Mouse (Mus musculus): ENCODE results near the gene Grip1. TPM values are rescaled to one million over a fixed set of nuclear protein-coding genes. Genes with fewer than 3 reads are reported as not detected.

The Grip1 gene
- polyA plus RNA-seq, 1 experiment from 2014 or later = 17.8 TPM

DNA sequence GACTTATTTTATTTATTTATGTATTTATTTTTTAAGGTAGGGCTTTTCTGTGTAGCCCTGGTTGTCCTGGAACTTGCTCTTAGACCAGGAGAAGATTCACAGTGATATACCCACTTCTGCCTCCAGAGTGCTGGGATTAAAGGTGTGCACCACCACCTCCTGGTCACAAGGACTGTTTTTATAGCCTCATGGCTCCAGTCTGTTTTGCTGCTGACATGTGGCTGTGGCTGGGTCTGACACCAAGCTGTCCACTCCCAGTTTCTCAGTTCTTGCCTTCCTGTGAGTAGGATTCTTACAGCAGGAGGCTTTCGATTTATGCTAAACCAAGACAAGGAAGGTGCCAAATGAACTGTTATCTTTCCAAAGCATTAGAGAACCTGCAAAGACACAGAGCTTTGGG, 16.5 kb downstream of the Grip1 start:
- no peak overlapping the region for H3K4me3 ChIP-seq (replicated peaks; ENCODE audit: low read depth, low read length)
- H3K36me3 ChIP-seq (ENCODE audit: control insufficient read depth, insufficient read depth, low read length) = no peaks in the 10 kb centered on the region
- H3K9ac ChIP-seq (replicated peaks; ENCODE audit: low read length) = no peak overlapping the region
- H3K9me3 ChIP-seq (ENCODE audit: control insufficient read depth, low read length) = no peaks in the 10 kb centered on the region
- ATAC-seq (ENCODE audit: low FRiP score, low TSS enrichment) (no peak), DNase-seq (no peak)
- H3K4me2 ChIP-seq (ENCODE audit: low read length) = no peak overlapping the region
- H3K4me1 ChIP-seq (ENCODE audit: control insufficient read depth, insufficient read depth, low read length) = no peaks in the 10 kb centered on the region
- WGBS = 98% methylated on average over 1 of the region's 1 CpGs
- no peak overlapping the region for H3K27ac ChIP-seq (replicated peaks; ENCODE audit: low read depth, low read length)
- no peaks in the 10 kb centered on the region for H3K27me3 ChIP-seq (ENCODE audit: control insufficient read depth, insufficient read depth, low read length)

GRCm38 (mm10) chr10:119475166-119475565, 21.5 kb downstream of the Grip1 start:
- no peak overlapping the region for H3K27ac ChIP-seq (replicated peaks; ENCODE audit: low read depth, low read length)
- no peaks in the 10 kb centered on the region for H3K4me1 ChIP-seq (ENCODE audit: control insufficient read depth, insufficient read depth, low read length)
- H3K4me3 ChIP-seq (replicated peaks; ENCODE audit: low read depth, low read length) = no peak overlapping the region
- H3K4me2 ChIP-seq (ENCODE audit: low read length) = no peak overlapping the region
- ATAC-seq (ENCODE audit: low FRiP score, low TSS enrichment) = no peak
- no peaks in the 10 kb centered on the region for H3K9me3 ChIP-seq (ENCODE audit: control insufficient read depth, low read length)
- H3K9ac ChIP-seq (replicated peaks; ENCODE audit: low read length) = no peak overlapping the region
- DNase-seq = no peak
- 91% methylated on average over 9 of the region's 9 CpGs for WGBS
- H3K27me3 ChIP-seq (ENCODE audit: control insufficient read depth, insufficient read depth, low read length) = no peaks in the 10 kb centered on the region
- no peaks in the 10 kb centered on the region for H3K36me3 ChIP-seq (ENCODE audit: control insufficient read depth, insufficient read depth, low read length)

- DNase-seq (no peak), ATAC-seq (ENCODE audit: low FRiP score, low TSS enrichment) (no peak)
- Histone ChIP-seq H3K9me3 (ENCODE audit: control insufficient read depth, low read length) (no peaks in the 10 kb centered on the region), H3K4me2 (ENCODE audit: low read length) (no peak overlapping the region), H3K9ac (replicated peaks; ENCODE audit: low read length) (no peak overlapping the region), H3K4me3 (replicated peaks; ENCODE audit: low read depth, low read length) (no peak overlapping the region), H3K27me3 (ENCODE audit: control insufficient read depth, insufficient read depth, low read length) (no peaks in the 10 kb centered on the region), H3K36me3 (ENCODE audit: control insufficient read depth, insufficient read depth, low read length) (no peaks in the 10 kb centered on the region), H3K4me1 (ENCODE audit: control insufficient read depth, insufficient read depth, low read length) (peaks cover 1% of the 10 kb centered on the region), H3K27ac (replicated peaks; ENCODE audit: low read depth, low read length) (no peak overlapping the region)
- 87% methylated on average over 8 of the region's 8 CpGs for WGBS
These were observed 24.0 kb downstream of the Grip1 start for GRCm38 (mm10) chr10:119477661-119478060.

DNA sequence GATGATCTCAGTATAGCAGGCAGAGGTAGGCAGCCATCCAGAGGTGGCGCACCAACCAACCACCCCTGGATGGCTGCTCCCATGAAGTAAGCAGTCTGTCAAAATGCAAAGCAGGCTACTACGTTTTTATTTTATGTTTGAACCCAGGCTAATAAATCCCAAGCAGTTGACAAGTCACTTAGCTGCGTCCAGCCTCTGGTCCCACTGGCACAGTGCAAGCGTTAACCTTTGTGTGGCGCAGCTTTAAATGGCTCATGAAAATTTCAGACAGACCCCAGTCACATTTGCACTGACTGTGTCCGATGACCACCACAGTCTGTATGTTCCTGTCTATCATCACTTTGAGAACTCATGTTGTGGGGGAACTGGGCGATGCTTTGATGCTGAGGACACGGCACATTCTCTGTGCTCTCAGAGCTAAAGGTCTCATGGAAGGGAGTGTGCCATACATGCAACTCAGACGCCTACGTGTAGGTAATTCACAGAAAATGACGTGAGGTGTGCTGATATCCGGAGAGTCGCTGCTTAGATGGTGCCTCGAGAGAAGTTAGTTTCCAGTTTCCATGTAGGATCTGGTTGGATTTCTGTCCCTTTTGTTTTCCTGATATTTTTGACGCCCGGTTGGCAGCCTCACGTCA, 29.6 kb downstream of the Grip1 start:
- 36% methylated on average over 17 of the region's 17 CpGs for WGBS
- Histone ChIP-seq H3K4me2 (ENCODE audit: low read length) (0 out of 2 replicates have a peak overlapping the region, but pooled peaks have one; percentile 4), H3K27me3 (ENCODE audit: control insufficient read depth, insufficient read depth, low read length) (no peaks in the 10 kb centered on the region), H3K36me3 (ENCODE audit: control insufficient read depth, insufficient read depth, low read length) (no peaks in the 10 kb centered on the region), H3K9ac (replicated peaks; ENCODE audit: low read length) (no peak overlapping the region), H3K4me1 (ENCODE audit: control insufficient read depth, insufficient read depth, low read length) (peaks cover 13% of the 10 kb centered on the region), H3K9me3 (ENCODE audit: control insufficient read depth, low read length) (no peaks in the 10 kb centered on the region), H3K4me3 (replicated peaks; ENCODE audit: low read depth, low read length) (no peak overlapping the region), H3K27ac (replicated peaks; ENCODE audit: low read depth, low read length) (no peak overlapping the region)
- ATAC-seq (ENCODE audit: low FRiP score, low TSS enrichment) (no peak), DNase-seq (no peak)

- WGBS = 5% methylated on average over 6 of the region's 6 CpGs
- H3K9me3 ChIP-seq (ENCODE audit: control insufficient read depth, low read length) = no peaks in the 10 kb centered on the region
- no peaks in the 10 kb centered on the region for H3K36me3 ChIP-seq (ENCODE audit: control insufficient read depth, insufficient read depth, low read length)
- no peak overlapping the region for H3K27ac ChIP-seq (replicated peaks; ENCODE audit: low read depth, low read length)
- no peaks in the 10 kb centered on the region for H3K27me3 ChIP-seq (ENCODE audit: control insufficient read depth, insufficient read depth, low read length)
- no peak overlapping the region for H3K4me3 ChIP-seq (replicated peaks; ENCODE audit: low read depth, low read length)
- DNase-seq (peak; percentile 39), ATAC-seq (ENCODE audit: low FRiP score, low TSS enrichment) (no peak)
- peaks cover 13% of the 10 kb centered on the region for H3K4me1 ChIP-seq (ENCODE audit: control insufficient read depth, insufficient read depth, low read length)
- H3K9ac ChIP-seq (replicated peaks; ENCODE audit: low read length) = no peak overlapping the region
- H3K4me2 ChIP-seq (ENCODE audit: low read length) = no peak overlapping the region
These were observed 30.1 kb downstream of the Grip1 start for GRCm38 (mm10) chr10:119483766-119484165.

GRCm38 (mm10) chr10:119486936-119487335, 33.3 kb downstream of the Grip1 start:
- H3K4me1 ChIP-seq (ENCODE audit: control insufficient read depth, insufficient read depth, low read length) = peaks cover 13% of the 10 kb centered on the region
- ATAC-seq (ENCODE audit: low FRiP score, low TSS enrichment) (no peak), DNase-seq (no peak)
- no peaks in the 10 kb centered on the region for H3K36me3 ChIP-seq (ENCODE audit: control insufficient read depth, insufficient read depth, low read length)
- H3K27ac ChIP-seq (replicated peaks; ENCODE audit: low read depth, low read length) = no peak overlapping the region
- H3K4me3 ChIP-seq (replicated peaks; ENCODE audit: low read depth, low read length) = no peak overlapping the region
- no peaks in the 10 kb centered on the region for H3K9me3 ChIP-seq (ENCODE audit: control insufficient read depth, low read length)
- H3K9ac ChIP-seq (replicated peaks; ENCODE audit: low read length) = no peak overlapping the region
- H3K27me3 ChIP-seq (ENCODE audit: control insufficient read depth, insufficient read depth, low read length) = no peaks in the 10 kb centered on the region
- H3K4me2 ChIP-seq (ENCODE audit: low read length) = no peak overlapping the region
- WGBS = 94% methylated on average over 7 of the region's 7 CpGs

GRCm38 (mm10) chr10:119490831-119491230, 37.2 kb downstream of the Grip1 start:
- ATAC-seq (ENCODE audit: low FRiP score, low TSS enrichment) = no peak
- Histone ChIP-seq H3K4me1 (ENCODE audit: control insufficient read depth, insufficient read depth, low read length) (no peaks in the 10 kb centered on the region), H3K9ac (replicated peaks; ENCODE audit: low read length) (no peak overlapping the region), H3K27me3 (ENCODE audit: control insufficient read depth, insufficient read depth, low read length) (no peaks in the 10 kb centered on the region), H3K36me3 (ENCODE audit: control insufficient read depth, insufficient read depth, low read length) (no peaks in the 10 kb centered on the region), H3K4me3 (replicated peaks; ENCODE audit: low read depth, low read length) (no peak overlapping the region), H3K4me2 (ENCODE audit: low read length) (no peak overlapping the region), H3K27ac (replicated peaks; ENCODE audit: low read depth, low read length) (no peak overlapping the region), H3K9me3 (ENCODE audit: control insufficient read depth, low read length) (no peaks in the 10 kb centered on the region)
- DNase-seq = no peak
- WGBS = 96% methylated on average over 18 of the region's 18 CpGs

DNA sequence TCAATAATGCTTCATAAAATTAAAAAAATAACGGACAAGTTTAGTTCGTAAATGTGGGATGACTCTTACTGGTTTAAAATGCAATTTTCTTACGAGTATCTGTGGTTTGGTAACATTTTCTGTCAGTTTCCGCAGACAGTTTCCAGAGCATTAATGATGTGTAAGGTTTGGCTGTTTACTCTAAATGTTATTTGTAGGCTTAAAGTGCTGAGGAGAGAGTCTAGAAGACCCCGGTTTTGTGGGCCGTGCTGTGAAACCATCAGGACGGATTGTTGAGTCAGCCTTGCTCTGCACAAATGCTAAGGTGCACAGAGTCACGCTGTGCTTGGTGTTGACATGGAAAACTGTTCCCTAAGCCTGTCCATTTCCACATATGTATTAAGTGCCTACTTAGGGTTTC, 41.7 kb downstream of the Grip1 start:
- DNase-seq (no peak), ATAC-seq (ENCODE audit: low FRiP score, low TSS enrichment) (no peak)
- H3K27me3 ChIP-seq (ENCODE audit: control insufficient read depth, insufficient read depth, low read length) = no peaks in the 10 kb centered on the region
- no peak overlapping the region for H3K4me2 ChIP-seq (ENCODE audit: low read length)
- 92% methylated on average over 8 of the region's 8 CpGs for WGBS
- H3K9ac ChIP-seq (replicated peaks; ENCODE audit: low read length) = no peak overlapping the region
- H3K27ac ChIP-seq (replicated peaks; ENCODE audit: low read depth, low read length) = no peak overlapping the region
- H3K36me3 ChIP-seq (ENCODE audit: control insufficient read depth, insufficient read depth, low read length) = no peaks in the 10 kb centered on the region
- H3K9me3 ChIP-seq (ENCODE audit: control insufficient read depth, low read length) = 0 out of 2 replicates have a peak, but pooled peaks cover 2% of the 10 kb centered on the region
- H3K4me3 ChIP-seq (replicated peaks; ENCODE audit: low read depth, low read length) = no peak overlapping the region
- H3K4me1 ChIP-seq (ENCODE audit: control insufficient read depth, insufficient read depth, low read length) = no peaks in the 10 kb centered on the region

GRCm38 (mm10) chr10:119496221-119496620, 42.6 kb downstream of the Grip1 start:
- Histone ChIP-seq H3K27ac (replicated peaks; ENCODE audit: low read depth, low read length) (no peak overlapping the region), H3K4me1 (ENCODE audit: control insufficient read depth, insufficient read depth, low read length) (no peaks in the 10 kb centered on the region), H3K36me3 (ENCODE audit: control insufficient read depth, insufficient read depth, low read length) (no peaks in the 10 kb centered on the region), H3K4me3 (replicated peaks; ENCODE audit: low read depth, low read length) (no peak overlapping the region), H3K4me2 (ENCODE audit: low read length) (no peak overlapping the region), H3K9ac (replicated peaks; ENCODE audit: low read length) (no peak overlapping the region), H3K9me3 (ENCODE audit: control insufficient read depth, low read length) (peaks cover 5% of the 10 kb centered on the region; the same call in 1 of the 2 replicates), H3K27me3 (ENCODE audit: control insufficient read depth, insufficient read depth, low read length) (no peaks in the 10 kb centered on the region)
- ATAC-seq (ENCODE audit: low FRiP score, low TSS enrichment) = no peak
- WGBS = 69% methylated on average over 5 of the region's 5 CpGs
- DNase-seq = no peak
